Mouse (Mus musculus): ENCODE data around the gene Sec61b. TPM values are rescaled to one million over a fixed set of nuclear protein-coding genes. Genes with fewer than 3 reads are reported as not detected.

The Sec61b gene
- polyA plus RNA-seq, 1 experiment: 360 TPM

GRCm38 (mm10) chr4:47503045-47503444 lies 28.6 kb downstream of the Sec61b start:
- Histone ChIP-seq H3K9me3 (no peaks in the 10 kb centered on the region), H3K27me3 (replicated peaks) (peaks cover 13% of the 10 kb centered on the region), H3K4me1 (peaks cover 25% of the 10 kb centered on the region), H3K36me3 (replicated peaks; ENCODE audit: low read length) (no peaks in the 10 kb centered on the region), H3K4me3 (replicated peaks) (no peak overlapping the region)
- TF ChIP-seq GATA1 (IDR thresholded peaks at IDR 0.05; ENCODE audit: borderline replicate concordance, low read length) (no peak), FLI1 (IDR thresholded peaks at IDR 0.05; ENCODE audit: low read length) (no peak)

- TF ChIP-seq FLI1 (IDR thresholded peaks at IDR 0.05; ENCODE audit: low read length): no peak
- TF ChIP-seq GATA1 (IDR thresholded peaks at IDR 0.05; ENCODE audit: borderline replicate concordance, low read length): no peak
- no peak overlapping the region for H3K4me3 ChIP-seq (replicated peaks)
- H3K27me3 ChIP-seq (replicated peaks): peaks cover 2% of the 10 kb centered on the region
- H3K36me3 ChIP-seq (replicated peaks; ENCODE audit: low read length): no peaks in the 10 kb centered on the region
- no peaks in the 10 kb centered on the region for H3K9me3 ChIP-seq
- H3K4me1 ChIP-seq: peaks cover 20% of the 10 kb centered on the region
Observed at GRCm38 (mm10) chr4:47504841-47505517, 30.5 kb downstream of the Sec61b start.

GRCm38 (mm10) chr4:47518551-47519181 lies 44.2 kb downstream of the Sec61b start:
- H3K4me1 ChIP-seq: no peaks in the 10 kb centered on the region
- no peaks in the 10 kb centered on the region for H3K9me3 ChIP-seq
- peaks cover 14% of the 10 kb centered on the region for H3K27me3 ChIP-seq (replicated peaks)
- TF ChIP-seq GATA1 (IDR thresholded peaks at IDR 0.05; ENCODE audit: borderline replicate concordance, low read length): no peak
- no peak for TF ChIP-seq FLI1 (IDR thresholded peaks at IDR 0.05; ENCODE audit: low read length)
- H3K4me3 ChIP-seq (replicated peaks): peak overlapping the region; percentile 18
- no peaks in the 10 kb centered on the region for H3K36me3 ChIP-seq (replicated peaks; ENCODE audit: low read length)

GRCm38 (mm10) chr4:47520076-47520475 lies 45.6 kb downstream of the Sec61b start:
- peaks cover 9% of the 10 kb centered on the region for H3K27me3 ChIP-seq (replicated peaks)
- H3K4me1 ChIP-seq: no peaks in the 10 kb centered on the region
- H3K36me3 ChIP-seq (replicated peaks; ENCODE audit: low read length): no peaks in the 10 kb centered on the region
- TF ChIP-seq FLI1 (IDR thresholded peaks at IDR 0.05; ENCODE audit: low read length) (no peak), GATA1 (IDR thresholded peaks at IDR 0.05; ENCODE audit: borderline replicate concordance, low read length) (no peak)
- no peaks in the 10 kb centered on the region for H3K9me3 ChIP-seq
- no peak overlapping the region for H3K4me3 ChIP-seq (replicated peaks)

- Histone ChIP-seq H3K36me3 (replicated peaks; ENCODE audit: low read length) (no peaks in the 10 kb centered on the region), H3K9me3 (no peaks in the 10 kb centered on the region), H3K4me1 (no peaks in the 10 kb centered on the region), H3K4me3 (replicated peaks) (no peak overlapping the region), H3K27me3 (replicated peaks) (peaks cover 6% of the 10 kb centered on the region)
- TF ChIP-seq GATA1 (IDR thresholded peaks at IDR 0.05; ENCODE audit: borderline replicate concordance, low read length): no peak
- TF ChIP-seq FLI1 (IDR thresholded peaks at IDR 0.05; ENCODE audit: low read length): no peak
Observed at GRCm38 (mm10) chr4:47521884-47522605, 47.6 kb downstream of the Sec61b start.

GRCm38 (mm10) chr4:47529866-47530265 lies 55.4 kb downstream of the Sec61b start:
- no peaks in the 10 kb centered on the region for H3K4me1 ChIP-seq
- no peaks in the 10 kb centered on the region for H3K27me3 ChIP-seq (replicated peaks)
- H3K9me3 ChIP-seq: no peaks in the 10 kb centered on the region
- H3K4me3 ChIP-seq (replicated peaks): no peak overlapping the region
- TF ChIP-seq FLI1 (IDR thresholded peaks at IDR 0.05; ENCODE audit: low read length): no peak
- TF ChIP-seq GATA1 (IDR thresholded peaks at IDR 0.05; ENCODE audit: borderline replicate concordance, low read length): no peak
- no peaks in the 10 kb centered on the region for H3K36me3 ChIP-seq (replicated peaks; ENCODE audit: low read length)

Other genes starting within 250 kb of the Sec61b start
- gene Tgfbr1, start 121.4 kb upstream of the Sec61b start, polyA plus RNA-seq (2012; ENCODE audit: insufficient read depth, low replicate concordance): 0.79 TPM in 1 of 2 replicates, not detected in the other
- 0.54 and 7.1 TPM in 2 replicates for gene Alg2, start 325 bp upstream of the Sec61b start, polyA plus RNA-seq (2012; ENCODE audit: insufficient read depth, low replicate concordance)